Mouse (Mus musculus) neural tube, embryonic 10.5 days (tissue): ENCODE measurements around the gene Utrn.
A peak's percentile ranks its signal among the peaks of the same experiment; 100 is the strongest.

Experiments
- DNase-seq: peaks from one replicate; pipeline ENCODE4 v3.0.0-alpha.2; 2017; ENCODE audit warnings: low spot score; ENCODE audit errors: extremely low spot score

Utrn gene

GRCm38 (mm10) chr10:12869029-12869671, at the start of gene Utrn:
TSS of gene Utrn (minus strand) at chr10:12869365.
- peak; percentile 90 for DNase-seq

- DNase-seq = no peak
Measured at GRCm38 (mm10) chr10:12917626-12918025, 48.5 kb upstream of the Utrn start.

GRCm38 (mm10) chr10:12916376-12916775, 47.2 kb upstream of the Utrn start:
- DNase-seq = no peak

GRCm38 (mm10) chr10:12915826-12916225, 46.7 kb upstream of the Utrn start:
- DNase-seq = peak; percentile 21

GRCm38 (mm10) chr10:12914203-12914602, 45.0 kb upstream of the Utrn start:
- DNase-seq = no peak

- no peak for DNase-seq
Measured at GRCm38 (mm10) chr10:12911981-12912530, 42.9 kb upstream of the Utrn start.

GRCm38 (mm10) chr10:12911451-12911850, 42.3 kb upstream of the Utrn start:
- no peak for DNase-seq

- DNase-seq = no peak
Measured at GRCm38 (mm10) chr10:12909891-12910290, 40.7 kb upstream of the Utrn start.

GRCm38 (mm10) chr10:12909179-12909578, 40.0 kb upstream of the Utrn start:
- DNase-seq = no peak

- no peak for DNase-seq
Measured at GRCm38 (mm10) chr10:12904140-12904528, 35.0 kb upstream of the Utrn start.

GRCm38 (mm10) chr10:12903440-12904139, 34.4 kb upstream of the Utrn start:
- DNase-seq = no peak

GRCm38 (mm10) chr10:12899901-12900300, 30.7 kb upstream of the Utrn start:
- no peak for DNase-seq

GRCm38 (mm10) chr10:12893339-12893738, 24.2 kb upstream of the Utrn start:
- DNase-seq = no peak

GRCm38 (mm10) chr10:12888373-12888772, 19.2 kb upstream of the Utrn start:
- DNase-seq = no peak

GRCm38 (mm10) chr10:12887792-12888191, 18.6 kb upstream of the Utrn start:
- no peak for DNase-seq

GRCm38 (mm10) chr10:12884308-12884948, 15.3 kb upstream of the Utrn start:
- no peak for DNase-seq

GRCm38 (mm10) chr10:12881911-12882310, 12.7 kb upstream of the Utrn start:
- no peak for DNase-seq

GRCm38 (mm10) chr10:12879313-12879695, 10.1 kb upstream of the Utrn start:
- DNase-seq = no peak

- peak; percentile 51 for DNase-seq
Measured at GRCm38 (mm10) chr10:12878661-12879312, 9.6 kb upstream of the Utrn start.

GRCm38 (mm10) chr10:12876426-12876825, 7.3 kb upstream of the Utrn start:
- DNase-seq = no peak

GRCm38 (mm10) chr10:12875410-12875809, 6.2 kb upstream of the Utrn start:
- DNase-seq = no peak
